In genomic region chr12:26244701-26245100, GRCm38 (mm10) we compare ENCODE assay signal across 26 mouse cellular contexts.
"Had no signal": no experiment of that assay in that cellular context is flagged by ENCODE, and none has a peak within 500 bp of the region (broad histone marks: within the 10 kb centered on the region; RNA-seq: fewer than 3 reads in every experiment).

No protein-coding gene starts in this region.

- DNase-seq: gastrocnemius, adult 2 months; gastrocnemius, postnatal 10 days; gastrocnemius, postnatal 25 days; heart, adult 18-20 months; heart, postnatal 10 days; heart, postnatal 4 days; kidney, adult 18-20 months; kidney, adult 8-10 months; kidney, postnatal 10 days; kidney, postnatal 25 days; kidney, postnatal 4 days; liver; liver, embryonic 13.5 days had no signal

- H3K9ac ChIP-seq: heart, embryonic 12.5 days; hindbrain, embryonic 12.5 days; hindbrain, embryonic 14.5 days; intestine, embryonic 15.5 days; limb, embryonic 13.5 days; liver, embryonic 13.5 days had no signal

- H3K4me2 ChIP-seq: heart, embryonic 12.5 days; hindbrain, embryonic 12.5 days; hindbrain, embryonic 14.5 days; intestine, embryonic 15.5 days; limb, embryonic 13.5 days; liver, embryonic 11.5 days; liver, embryonic 13.5 days had no signal

- ATAC-seq: hindbrain, embryonic 16.5 days; inflammation-experienced regulatory T-cells, adult 6 months; intestine, embryonic 15.5 days; intestine, postnatal 0 days had no signal

- H3K36me3 ChIP-seq: heart, embryonic 10.5 days; heart, embryonic 12.5 days; hindbrain, embryonic 10.5 days; hindbrain, embryonic 12.5 days; intestine, embryonic 15.5 days; limb, embryonic 13.5 days; liver, embryonic 13.5 days had no signal

- H3K27ac ChIP-seq: gastrocnemius, adult 2 months; heart, embryonic 10.5 days; hindbrain, embryonic 10.5 days; hindbrain, embryonic 12.5 days; hindbrain, embryonic 14.5 days; intestine, embryonic 15.5 days; layer of hippocampus, adult 2 months; left cerebral cortex, adult 2 months; limb, embryonic 13.5 days; liver, embryonic 13.5 days had no signal

- H3K4me3 ChIP-seq: gastrocnemius, adult 2 months; heart, embryonic 10.5 days; heart, embryonic 12.5 days; hindbrain, embryonic 10.5 days; hindbrain, embryonic 12.5 days; intestine, embryonic 15.5 days; layer of hippocampus, adult 2 months; left cerebral cortex, adult 2 months; limb, embryonic 13.5 days; liver, embryonic 13.5 days had no signal

- H3K9me3 ChIP-seq: heart, embryonic 10.5 days; heart, embryonic 12.5 days; hindbrain, embryonic 10.5 days; hindbrain, embryonic 12.5 days; intestine, embryonic 15.5 days; limb, embryonic 13.5 days; liver, embryonic 13.5 days had no signal

- H3K27me3 ChIP-seq: heart, embryonic 12.5 days; hindbrain, embryonic 12.5 days; intestine, embryonic 15.5 days; limb, embryonic 13.5 days; liver, embryonic 13.5 days had no signal

- H3K4me1 ChIP-seq: heart, embryonic 10.5 days; heart, embryonic 12.5 days; hindbrain, embryonic 12.5 days; intestine, embryonic 15.5 days; limb, embryonic 13.5 days; liver, embryonic 13.5 days had no signal
